Mouse (Mus musculus): ENCODE measurements around the gene Map3k3. TPM values are rescaled to one million over a fixed set of nuclear protein-coding genes. Genes with fewer than 3 reads are reported as not detected.

Gene Map3k3
- polyA plus RNA-seq, 1 experiment from 2014 or later: 26.0 TPM

DNA sequence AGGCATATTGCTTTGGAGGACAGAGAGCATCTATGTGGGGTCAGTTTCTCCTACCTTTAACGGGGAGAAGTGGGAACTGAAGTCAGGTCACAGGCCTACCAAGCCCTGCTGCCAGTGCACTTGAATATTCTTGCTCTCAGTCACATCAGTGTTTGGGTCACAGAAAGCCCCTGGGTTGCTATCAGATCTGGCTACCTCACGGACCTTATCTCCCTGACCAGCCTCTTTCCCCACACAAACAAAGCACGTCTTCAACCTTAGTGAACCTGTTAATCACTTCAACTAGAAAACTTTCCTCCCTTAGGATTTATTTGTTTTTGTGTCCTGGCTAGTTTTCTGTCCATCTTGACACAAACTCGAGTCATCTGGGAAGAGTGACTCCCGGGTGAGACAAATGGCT lies 92.0 kb downstream of the Map3k3 start:
- WGBS: 54% methylated on average over 5 of the region's 5 CpGs
- no peak overlapping the region for H3K4me2 ChIP-seq (replicated peaks; ENCODE audit: low read depth, low read length)
- H3K27me3 ChIP-seq (replicated peaks; ENCODE audit: insufficient read depth, low read length): no peaks in the 10 kb centered on the region
- ATAC-seq (no peak), DNase-seq (ENCODE audit: low spot score) (no peak)
- H3K27ac ChIP-seq (ENCODE audit: low read length): no peak overlapping the region
- H3K4me3 ChIP-seq (ENCODE audit: low read depth, low read length): no peak overlapping the region
- H3K9ac ChIP-seq (replicated peaks; ENCODE audit: low read depth): no peak overlapping the region
- no peak for TF ChIP-seq EP300 (IDR thresholded peaks at IDR 0.05)
- no peak for TF ChIP-seq CTCF (IDR thresholded peaks at IDR 0.05)
- H3K9me3 ChIP-seq (ENCODE audit: low read length): no peaks in the 10 kb centered on the region
- H3K36me3 ChIP-seq (ENCODE audit: insufficient read depth, low read length): no peaks in the 10 kb centered on the region
- no peaks in the 10 kb centered on the region for H3K4me1 ChIP-seq (ENCODE audit: insufficient read depth, low read depth, low read length)

DNA sequence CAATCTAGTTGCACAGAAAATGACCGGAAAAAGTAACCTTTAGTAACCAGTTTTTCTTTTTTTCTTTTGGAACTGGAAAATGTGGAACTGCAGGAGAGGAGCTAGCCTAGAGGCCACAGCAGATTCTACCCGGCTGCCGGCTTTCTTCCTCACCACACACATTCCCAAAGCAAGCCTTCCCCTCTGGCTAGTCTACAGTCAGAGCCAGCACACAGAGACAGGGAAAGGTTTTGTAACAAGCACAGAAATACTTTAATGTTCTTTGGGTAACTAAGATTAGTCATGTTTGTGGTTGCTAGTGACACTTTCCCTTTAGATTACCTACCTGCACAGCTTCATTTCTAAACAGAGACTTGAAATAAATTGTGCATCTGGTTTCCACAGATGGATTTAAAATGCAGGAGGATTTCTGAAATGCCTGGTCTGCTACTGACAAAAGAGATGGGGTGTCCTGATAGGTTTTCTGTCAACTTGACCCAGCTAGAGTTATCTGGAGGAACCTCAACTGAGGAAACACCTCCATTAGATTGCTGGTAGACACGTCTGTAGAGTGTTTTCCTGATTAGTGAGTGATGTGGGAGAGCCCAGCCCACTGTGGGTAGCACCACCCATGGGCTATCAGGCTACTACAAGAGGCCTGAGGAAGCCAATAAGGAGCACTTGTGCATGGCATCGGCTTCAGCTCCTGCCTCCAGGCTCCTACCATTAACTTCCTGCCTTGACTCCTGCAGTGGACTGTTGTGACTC lies 93.8 kb downstream of the Map3k3 start:
- no peak overlapping the region for H3K4me3 ChIP-seq (ENCODE audit: low read depth, low read length)
- no peaks in the 10 kb centered on the region for H3K4me1 ChIP-seq (ENCODE audit: insufficient read depth, low read depth, low read length)
- no peaks in the 10 kb centered on the region for H3K36me3 ChIP-seq (ENCODE audit: insufficient read depth, low read length)
- H3K9me3 ChIP-seq (ENCODE audit: low read length): no peaks in the 10 kb centered on the region
- WGBS: 56% methylated on average over 5 of the region's 5 CpGs
- H3K27ac ChIP-seq (ENCODE audit: low read length): no peak overlapping the region
- no peak overlapping the region for H3K9ac ChIP-seq (replicated peaks; ENCODE audit: low read depth)
- no peaks in the 10 kb centered on the region for H3K27me3 ChIP-seq (replicated peaks; ENCODE audit: insufficient read depth, low read length)
- ATAC-seq (no peak), DNase-seq (ENCODE audit: low spot score) (peak; percentile 4)
- no peak overlapping the region for H3K4me2 ChIP-seq (replicated peaks; ENCODE audit: low read depth, low read length)
- TF ChIP-seq CTCF (IDR thresholded peaks at IDR 0.05): no peak
- TF ChIP-seq EP300 (IDR thresholded peaks at IDR 0.05): no peak

DNA sequence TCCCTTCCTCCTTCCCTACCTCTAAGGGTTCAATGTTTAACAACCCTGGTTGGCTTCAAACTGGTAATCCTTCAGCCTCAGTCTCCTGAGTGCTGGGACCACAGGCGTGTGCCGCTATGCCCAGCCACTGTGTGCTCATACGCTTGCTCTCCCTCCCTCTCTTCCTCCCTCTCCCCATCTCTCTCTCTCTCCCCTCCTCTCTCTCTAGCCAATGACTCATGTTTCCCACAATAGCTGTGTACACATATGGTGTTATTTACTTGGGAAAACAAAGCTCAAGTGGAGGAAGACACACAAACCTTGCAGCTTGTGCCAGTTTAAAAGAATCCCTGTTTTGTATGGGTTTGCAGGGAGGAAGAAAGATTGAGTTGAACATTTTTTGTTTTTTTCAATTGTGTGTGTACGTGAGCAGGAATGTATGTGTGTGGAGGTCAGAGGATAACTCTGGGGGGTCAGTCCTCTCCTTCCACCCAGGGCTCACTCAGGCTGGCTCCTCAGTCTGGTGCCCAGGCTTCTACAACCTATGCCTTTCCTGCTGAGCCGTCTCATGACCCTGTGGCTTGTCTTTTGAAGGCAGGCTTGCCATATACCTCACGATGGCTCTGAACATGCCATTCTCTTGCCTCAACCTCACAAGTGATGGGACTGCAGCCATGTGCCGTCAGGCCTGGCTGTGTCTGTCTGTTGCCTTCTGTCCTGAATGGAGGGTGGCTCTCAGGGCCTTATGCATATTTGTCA lies 95.5 kb downstream of the Map3k3 start:
- 64% methylated on average over 7 of the region's 7 CpGs for WGBS
- Histone ChIP-seq H3K27ac (ENCODE audit: low read length) (no peak overlapping the region), H3K9me3 (ENCODE audit: low read length) (no peaks in the 10 kb centered on the region), H3K36me3 (ENCODE audit: insufficient read depth, low read length) (no peaks in the 10 kb centered on the region), H3K9ac (replicated peaks; ENCODE audit: low read depth) (no peak overlapping the region), H3K4me3 (ENCODE audit: low read depth, low read length) (no peak overlapping the region), H3K4me2 (replicated peaks; ENCODE audit: low read depth, low read length) (no peak overlapping the region), H3K27me3 (replicated peaks; ENCODE audit: insufficient read depth, low read length) (no peaks in the 10 kb centered on the region), H3K4me1 (ENCODE audit: insufficient read depth, low read depth, low read length) (no peaks in the 10 kb centered on the region)
- no peak for TF ChIP-seq EP300 (IDR thresholded peaks at IDR 0.05)
- TF ChIP-seq CTCF (IDR thresholded peaks at IDR 0.05): no peak
- ATAC-seq: peak; percentile 43
- peak; percentile 28 for DNase-seq (ENCODE audit: low spot score)

DNA sequence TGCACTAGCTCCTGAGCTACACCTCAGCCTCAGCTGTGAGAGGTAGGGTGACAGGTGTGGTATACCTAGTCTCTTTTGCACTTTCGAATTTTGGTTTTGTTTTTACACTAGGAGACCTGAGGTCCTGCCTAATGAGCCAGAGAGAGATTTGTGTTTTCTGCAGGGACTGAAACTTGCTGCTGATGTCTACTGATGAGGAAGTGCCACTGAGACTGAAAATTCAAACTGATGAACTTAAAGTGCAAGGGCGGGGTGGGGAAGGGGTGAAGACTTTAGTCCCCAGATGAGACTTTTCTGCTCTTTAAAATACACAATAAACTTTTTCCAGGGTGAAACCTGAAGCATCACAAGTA lies 96.0 kb downstream of the Map3k3 start:
- Histone ChIP-seq H3K4me3 (ENCODE audit: low read depth, low read length) (no peak overlapping the region), H3K4me1 (ENCODE audit: insufficient read depth, low read depth, low read length) (no peaks in the 10 kb centered on the region), H3K4me2 (replicated peaks; ENCODE audit: low read depth, low read length) (no peak overlapping the region), H3K9me3 (ENCODE audit: low read length) (no peaks in the 10 kb centered on the region), H3K9ac (replicated peaks; ENCODE audit: low read depth) (no peak overlapping the region), H3K27me3 (replicated peaks; ENCODE audit: insufficient read depth, low read length) (no peaks in the 10 kb centered on the region), H3K27ac (ENCODE audit: low read length) (no peak overlapping the region), H3K36me3 (ENCODE audit: insufficient read depth, low read length) (no peaks in the 10 kb centered on the region)
- TF ChIP-seq CTCF (IDR thresholded peaks at IDR 0.05) (no peak), EP300 (IDR thresholded peaks at IDR 0.05) (no peak)
- DNase-seq (ENCODE audit: low spot score): no peak
- 91% methylated on average over 2 of the region's 2 CpGs for WGBS
- ATAC-seq: no peak

DNA sequence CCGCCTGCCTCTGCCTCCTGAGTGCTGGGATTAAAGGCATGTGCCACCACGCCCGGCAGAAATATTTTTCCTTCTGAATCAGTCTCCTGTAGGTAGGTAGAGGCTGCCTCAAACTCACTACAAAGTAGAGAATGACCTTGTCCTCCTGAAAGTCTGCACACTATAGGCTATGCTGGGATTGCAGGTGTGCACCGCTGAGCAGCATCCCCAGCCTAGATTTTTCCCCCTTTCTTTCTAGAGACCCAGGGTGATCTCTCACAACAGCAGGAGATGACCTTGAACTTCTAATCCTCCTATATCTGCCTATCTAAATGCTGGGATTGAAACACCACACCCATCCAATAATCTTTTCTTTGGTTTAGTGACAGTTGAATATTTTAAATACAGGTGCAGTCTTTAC lies 102.9 kb downstream of the Map3k3 start:
- H3K4me3 ChIP-seq (ENCODE audit: low read depth, low read length): no peak overlapping the region
- ATAC-seq (no peak), DNase-seq (ENCODE audit: low spot score) (no peak)
- no peaks in the 10 kb centered on the region for H3K36me3 ChIP-seq (ENCODE audit: insufficient read depth, low read length)
- H3K9ac ChIP-seq (replicated peaks; ENCODE audit: low read depth): no peak overlapping the region
- no peak overlapping the region for H3K4me2 ChIP-seq (replicated peaks; ENCODE audit: low read depth, low read length)
- no peaks in the 10 kb centered on the region for H3K9me3 ChIP-seq (ENCODE audit: low read length)
- H3K4me1 ChIP-seq (ENCODE audit: insufficient read depth, low read depth, low read length): no peaks in the 10 kb centered on the region
- TF ChIP-seq CTCF (IDR thresholded peaks at IDR 0.05): no peak
- no peak for TF ChIP-seq EP300 (IDR thresholded peaks at IDR 0.05)
- H3K27me3 ChIP-seq (replicated peaks; ENCODE audit: insufficient read depth, low read length): no peaks in the 10 kb centered on the region
- H3K27ac ChIP-seq (ENCODE audit: low read length): peak overlapping the region; percentile 47; the same call in 1 of the 2 replicates
- 90% methylated on average over 4 of the region's 4 CpGs for WGBS

DNA sequence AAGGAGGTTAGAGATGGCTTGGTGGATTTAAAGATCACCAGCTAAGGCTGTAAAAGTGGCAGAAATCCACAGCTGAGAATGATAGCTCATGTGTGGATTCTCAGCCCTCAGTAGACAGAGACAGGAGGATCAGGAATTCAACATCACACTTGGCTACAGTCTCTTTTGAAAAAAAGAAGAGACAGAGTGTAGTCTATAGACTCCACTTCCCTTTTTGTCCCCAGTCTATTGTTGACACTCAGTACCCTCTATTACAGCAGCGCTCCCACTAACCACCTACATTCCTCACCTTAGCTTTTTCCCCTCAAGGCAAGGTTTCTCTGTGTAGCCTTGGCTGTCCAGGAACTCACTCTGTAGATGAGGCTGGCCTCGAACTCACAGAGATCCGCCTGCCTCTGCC lies 107.3 kb downstream of the Map3k3 start:
- no peak for DNase-seq (ENCODE audit: low spot score)
- 93% methylated on average over 3 of the region's 3 CpGs for WGBS

More for the DNA sequence above, 107.3 kb downstream of the Map3k3 start:
- H3K27ac ChIP-seq (ENCODE audit: low read length): no peak overlapping the region
- no peak for TF ChIP-seq EP300 (IDR thresholded peaks at IDR 0.05)
- no peak for TF ChIP-seq CTCF (IDR thresholded peaks at IDR 0.05)
- no peaks in the 10 kb centered on the region for H3K9me3 ChIP-seq (ENCODE audit: low read length)
- no peak overlapping the region for H3K4me3 ChIP-seq (ENCODE audit: low read depth, low read length)
- no peaks in the 10 kb centered on the region for H3K27me3 ChIP-seq (replicated peaks; ENCODE audit: insufficient read depth, low read length)
- no peaks in the 10 kb centered on the region for H3K4me1 ChIP-seq (ENCODE audit: insufficient read depth, low read depth, low read length)
- no peak overlapping the region for H3K4me2 ChIP-seq (replicated peaks; ENCODE audit: low read depth, low read length)
- ATAC-seq: no peak
- H3K36me3 ChIP-seq (ENCODE audit: insufficient read depth, low read length): no peaks in the 10 kb centered on the region
- H3K9ac ChIP-seq (replicated peaks; ENCODE audit: low read depth): no peak overlapping the region

All from lung, postnatal 0 days (tissue).